Mouse (Mus musculus) stomach, postnatal 0 days (tissue): Measurements from ENCODE around the gene Cdca4.

Experiments
- CTCF ChIP-seq: IDR thresholded peaks from 2 replicates; pipeline ENCODE4 v1.5.1; 2016; ENCODE audit warnings: antibody characterized with exemption, low read depth, mild to moderate bottlenecking, moderate library complexity
- EP300 ChIP-seq: optimal IDR thresholded peaks from 2 replicates; pipeline ENCODE3; 2016; ENCODE audit warnings: antibody characterized with exemption

GRCm38 (mm10) chr12:112847880-112848279 is 18.7 kb upstream of the Cdca4 start:
- TF ChIP-seq CTCF (no peak), EP300 (no peak)
